Mouse (Mus musculus) ES-Bruce4 (cell line): ENCODE results near the gene Pagr1b.

Experiments
- CTCF ChIP-seq: IDR thresholded peaks from one replicate; pipeline ENCODE4 v1.8.1; 2011; ENCODE audit warnings: low read depth, low read length
- POLR2A ChIP-seq: IDR thresholded peaks from one replicate; pipeline ENCODE4 v1.8.1; 2011; ENCODE audit warnings: low read length; ENCODE audit not compliant: insufficient read depth

GRCm38 (mm10) chr7:127014320-127014719 is 2.0 kb downstream of the Pagr1b start, which contains the start of gene Mvp:
- TF ChIP-seq POLR2A (no peak), CTCF (no peak)
